Mouse (Mus musculus) MEL-GATA-1-ER (cell line): ENCODE results near the gene Paqr8.

Source experiments
- DNase-seq: peaks from one replicate; pipeline ENCODE4 v3.0.0-alpha.2; 2012; ENCODE audit warnings: low read depth; ENCODE audit errors: extremely low read depth

Gene Paqr8

DNA sequence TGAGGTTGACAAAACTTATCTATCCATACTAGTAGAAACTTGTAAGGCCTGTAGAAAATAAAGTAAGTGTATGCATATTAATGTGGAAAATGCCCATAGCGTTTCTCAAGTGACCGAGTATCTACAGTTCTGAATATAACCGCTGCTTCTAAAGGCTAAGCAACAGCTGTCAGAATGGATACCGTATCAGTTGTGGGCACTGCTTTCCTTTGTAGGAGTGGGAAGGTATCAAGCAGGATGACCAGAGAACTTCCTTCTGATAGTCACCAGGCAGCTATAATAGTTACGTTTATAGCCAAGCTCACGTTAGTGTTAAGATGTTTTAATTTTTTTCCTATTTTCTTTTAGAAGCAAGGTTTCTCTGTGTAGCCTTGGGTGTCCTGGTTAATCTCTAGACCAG is 83.0 kb downstream of the Paqr8 start:
- DNase-seq = no peak

DNA sequence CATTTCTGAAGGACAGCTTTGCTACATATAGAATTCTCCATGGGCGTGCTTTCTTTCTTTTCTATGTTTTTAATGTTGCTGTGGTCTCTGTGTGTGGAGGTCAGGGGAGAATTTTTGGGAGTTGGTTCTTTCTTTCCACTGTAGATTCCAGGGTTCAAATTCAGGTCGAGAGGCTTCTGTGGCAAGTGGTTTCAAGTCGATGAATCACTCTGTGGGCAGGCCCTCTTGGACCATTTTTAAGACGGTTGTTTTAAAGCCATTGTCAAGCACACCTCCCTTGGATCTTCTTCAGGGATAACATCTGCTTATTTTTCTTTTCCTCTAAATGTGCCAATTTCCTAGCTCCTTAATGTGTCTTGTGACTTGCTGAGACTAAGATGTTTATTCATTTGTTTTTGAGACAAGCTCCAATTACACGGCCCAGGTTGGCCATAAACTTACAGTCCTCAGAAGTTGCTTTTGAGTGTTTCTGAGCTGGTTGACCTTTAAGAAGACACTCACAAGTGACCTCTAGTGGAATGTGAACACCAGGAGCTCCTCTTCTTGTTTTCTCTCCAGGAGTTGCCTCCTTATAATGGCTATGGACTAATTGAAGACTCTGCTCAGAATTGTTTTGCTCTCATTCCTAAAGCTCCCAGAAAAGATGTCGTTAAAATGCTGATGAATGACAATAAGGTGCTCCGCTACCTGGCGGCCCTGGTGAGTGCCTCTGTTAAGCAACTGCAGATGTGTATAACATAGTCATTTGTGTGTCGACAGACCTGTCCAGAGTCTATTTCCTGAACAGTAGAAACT is 84.1 kb downstream of the Paqr8 start:
- DNase-seq = no peak

DNA sequence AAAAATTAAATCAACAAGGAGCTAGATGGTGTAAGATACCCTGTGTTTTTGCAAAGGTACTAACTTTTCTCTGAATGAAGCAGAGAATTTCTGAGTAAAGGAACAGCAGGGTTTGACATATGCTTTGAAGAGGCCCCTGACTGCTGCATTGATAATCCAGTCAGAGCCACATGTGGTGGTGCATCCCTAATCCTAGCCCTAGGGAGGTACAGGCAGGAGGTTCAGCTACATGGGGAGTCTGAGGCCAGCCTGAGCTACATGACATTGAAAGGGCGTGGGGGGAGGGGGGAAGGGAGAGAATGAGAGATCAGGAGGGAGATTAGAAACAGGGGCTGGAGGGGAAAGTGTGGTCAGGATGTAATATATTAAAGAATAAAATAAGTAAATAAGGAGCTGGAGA is 90.1 kb downstream of the Paqr8 start:
- no peak for DNase-seq

DNA sequence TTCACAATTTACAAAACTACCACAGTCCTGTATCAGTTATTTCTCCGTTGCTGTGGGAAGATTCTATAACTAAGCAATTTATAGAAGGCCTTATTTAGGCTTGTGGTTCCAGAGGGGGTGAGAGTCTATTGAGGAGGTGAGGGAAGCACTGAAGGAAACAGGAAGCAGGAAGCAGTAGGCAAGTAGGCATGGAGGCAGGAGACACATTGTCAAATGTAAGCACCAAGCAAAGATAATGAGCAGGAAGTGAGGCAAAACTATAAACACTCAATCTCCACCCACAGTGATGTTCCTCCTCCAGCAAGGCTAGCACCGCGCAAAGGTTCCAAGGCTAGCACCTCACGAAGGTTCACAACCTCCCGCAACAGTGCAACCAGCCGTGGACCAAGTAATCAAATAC is 91.4 kb downstream of the Paqr8 start:
- DNase-seq = no peak

DNA sequence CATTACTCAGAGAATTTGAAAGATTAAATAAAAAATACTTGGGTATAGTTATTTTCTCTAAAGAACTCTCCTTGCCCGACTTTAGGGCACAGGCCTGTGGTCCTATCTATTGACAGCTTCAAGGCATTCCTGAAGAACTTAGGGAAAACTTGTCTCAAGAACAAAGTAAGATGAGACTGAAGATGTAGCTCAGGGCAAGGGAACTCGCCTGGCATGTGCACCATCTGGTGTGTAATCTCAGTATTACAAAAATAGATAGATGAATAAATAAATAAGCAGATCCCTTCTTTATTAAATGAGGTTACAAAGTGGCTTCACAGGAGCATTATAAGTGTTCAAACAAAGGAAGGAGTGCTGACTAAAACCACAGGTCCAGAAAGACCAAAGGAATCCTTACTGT is 93.7 kb downstream of the Paqr8 start:
- no peak for DNase-seq

DNA sequence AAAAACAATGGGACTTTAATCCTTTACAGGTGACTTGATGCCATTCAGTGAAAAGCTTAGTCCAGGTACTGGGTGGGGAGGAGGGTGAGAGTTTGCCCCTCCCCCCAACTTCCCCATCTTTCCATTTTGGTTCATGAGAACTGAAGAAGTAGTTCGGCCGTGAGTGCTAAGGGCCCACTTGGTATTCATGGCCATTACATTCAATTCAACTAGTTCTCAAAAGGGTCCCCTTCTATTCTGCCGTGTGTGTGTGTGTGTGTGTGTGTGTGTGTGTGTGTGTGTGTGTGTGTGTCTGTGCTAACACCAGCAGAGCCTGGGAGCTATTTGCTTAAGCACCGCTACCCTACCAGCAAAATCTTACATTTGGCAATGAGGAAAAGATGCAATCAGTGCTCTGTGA is 94.2 kb downstream of the Paqr8 start:
- no peak for DNase-seq

DNA sequence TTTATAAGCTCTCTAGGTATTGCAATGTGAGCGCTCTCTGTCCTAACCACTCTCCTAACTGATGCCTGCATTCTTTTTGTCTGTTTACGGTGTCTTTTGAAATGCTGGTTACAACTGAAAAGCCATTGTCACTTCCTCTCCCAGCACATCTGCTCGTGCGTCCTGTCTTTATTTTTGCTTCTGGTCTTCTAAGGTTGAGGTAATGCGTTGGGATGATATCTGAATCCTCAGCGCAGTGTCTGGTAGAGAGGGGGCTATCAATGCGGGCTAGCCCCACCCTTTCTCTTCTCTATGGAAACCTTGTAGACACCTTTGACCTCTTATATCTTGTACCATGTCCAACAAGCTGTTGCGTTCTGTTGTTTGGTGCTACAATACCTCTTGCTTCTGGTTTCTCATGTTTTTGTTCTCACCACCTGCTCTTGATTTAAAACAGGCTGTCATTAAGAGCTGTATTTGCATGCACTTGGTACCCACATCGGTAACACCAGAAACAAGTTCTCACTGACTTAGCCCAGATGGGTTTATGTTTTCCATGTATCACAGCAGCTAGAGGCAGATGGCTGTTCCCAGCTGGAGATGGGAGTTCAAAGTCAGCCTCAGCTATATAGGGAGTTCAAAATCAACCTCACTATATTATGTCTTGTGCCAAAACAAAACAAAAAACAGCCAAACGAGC is 96.1 kb downstream of the Paqr8 start:
- DNase-seq = no peak
